Mouse (Mus musculus) brain, embryonic 18.5 days (tissue): ENCODE data around the gene Wdr17.
"Not testable (repeated sequence)": the region's sequence is repeated elsewhere in the genome, so short reads cannot be mapped to it uniquely, and the experiment has no call there.

Experiments
- DNase-seq: peaks from one replicate; pipeline ENCODE4 v3.0.0-alpha.2; 2012; ENCODE audit warnings: low read depth, low spot score

The Wdr17 gene

DNA sequence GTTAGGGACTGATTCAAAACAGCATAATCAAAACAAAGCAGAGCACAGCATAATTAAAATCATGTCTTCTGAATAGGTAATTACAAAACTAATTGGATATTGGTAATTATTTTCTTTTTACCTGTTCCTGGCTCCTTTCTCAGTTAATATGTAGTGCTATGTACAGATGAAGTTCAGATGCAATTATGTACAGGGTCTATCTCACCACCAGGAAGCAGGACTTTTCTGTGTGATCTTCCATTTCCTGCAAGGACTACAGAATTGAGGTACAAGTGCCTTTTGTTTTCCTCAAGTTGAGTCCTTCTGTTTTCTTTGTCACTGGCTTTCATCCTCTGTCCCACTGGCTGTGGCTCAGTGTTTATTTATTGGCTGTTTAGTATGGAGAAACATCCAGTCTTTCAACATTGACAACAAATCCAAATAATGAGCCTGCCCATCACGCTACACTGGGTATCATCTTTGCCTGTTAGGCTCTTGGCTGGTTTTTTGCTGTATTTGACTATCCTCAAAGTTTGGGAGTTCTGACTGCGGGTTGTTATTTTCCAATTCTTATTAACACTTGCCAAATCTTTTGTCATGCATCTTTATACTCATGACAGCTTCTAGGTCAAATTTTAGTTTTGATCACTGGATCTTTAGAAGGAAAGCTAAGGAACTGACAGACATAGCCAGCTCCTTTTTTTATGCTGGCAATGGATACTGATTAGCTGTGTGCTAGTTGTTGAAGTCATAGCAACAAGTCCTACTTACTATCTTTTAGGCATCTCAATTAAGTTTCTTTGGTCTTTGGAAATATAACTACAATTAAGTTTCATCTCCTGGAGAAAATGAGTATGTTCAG, 94.9 kb downstream of the Wdr17 start:
- no peak for DNase-seq

DNA sequence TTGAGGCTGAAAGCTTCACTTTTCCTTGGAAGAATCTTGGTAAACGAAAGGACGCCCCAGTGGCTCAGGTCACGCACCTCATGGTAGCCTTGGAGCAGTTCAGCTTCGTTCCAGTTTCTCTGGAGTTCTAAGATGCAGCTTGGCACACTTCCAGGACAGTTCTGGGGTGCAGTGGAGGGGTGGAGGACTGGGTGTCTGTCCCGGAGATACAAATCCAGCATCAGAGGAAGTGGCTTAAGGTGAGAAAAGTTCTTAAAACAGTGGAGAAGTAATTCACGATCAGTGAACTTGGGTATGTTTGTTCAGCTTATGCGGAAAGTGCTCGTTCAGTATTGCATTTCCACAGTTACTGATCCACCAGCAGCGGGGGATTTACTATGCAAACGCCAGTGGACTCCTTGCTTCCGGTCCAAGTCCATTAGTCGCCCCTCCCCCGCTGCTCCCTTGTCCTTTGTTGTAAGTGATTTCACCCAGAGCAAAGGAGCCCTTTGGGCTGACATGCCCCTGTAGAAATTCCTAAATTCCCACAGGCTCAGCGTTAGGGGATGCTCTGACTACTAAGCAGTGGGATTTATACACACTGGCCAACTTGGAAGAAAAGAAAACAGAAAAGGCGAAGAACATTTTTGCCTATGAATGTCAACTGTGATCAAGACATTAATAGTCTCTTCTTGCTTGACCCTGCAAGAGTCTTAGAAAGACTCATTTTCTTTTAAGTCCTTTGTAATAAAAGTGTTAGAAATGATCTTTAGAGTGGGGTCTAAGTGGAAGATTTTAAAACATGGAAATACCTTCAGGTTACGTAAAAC, 106.6 kb downstream of the Wdr17 start:
- DNase-seq, result peak; percentile 54

DNA sequence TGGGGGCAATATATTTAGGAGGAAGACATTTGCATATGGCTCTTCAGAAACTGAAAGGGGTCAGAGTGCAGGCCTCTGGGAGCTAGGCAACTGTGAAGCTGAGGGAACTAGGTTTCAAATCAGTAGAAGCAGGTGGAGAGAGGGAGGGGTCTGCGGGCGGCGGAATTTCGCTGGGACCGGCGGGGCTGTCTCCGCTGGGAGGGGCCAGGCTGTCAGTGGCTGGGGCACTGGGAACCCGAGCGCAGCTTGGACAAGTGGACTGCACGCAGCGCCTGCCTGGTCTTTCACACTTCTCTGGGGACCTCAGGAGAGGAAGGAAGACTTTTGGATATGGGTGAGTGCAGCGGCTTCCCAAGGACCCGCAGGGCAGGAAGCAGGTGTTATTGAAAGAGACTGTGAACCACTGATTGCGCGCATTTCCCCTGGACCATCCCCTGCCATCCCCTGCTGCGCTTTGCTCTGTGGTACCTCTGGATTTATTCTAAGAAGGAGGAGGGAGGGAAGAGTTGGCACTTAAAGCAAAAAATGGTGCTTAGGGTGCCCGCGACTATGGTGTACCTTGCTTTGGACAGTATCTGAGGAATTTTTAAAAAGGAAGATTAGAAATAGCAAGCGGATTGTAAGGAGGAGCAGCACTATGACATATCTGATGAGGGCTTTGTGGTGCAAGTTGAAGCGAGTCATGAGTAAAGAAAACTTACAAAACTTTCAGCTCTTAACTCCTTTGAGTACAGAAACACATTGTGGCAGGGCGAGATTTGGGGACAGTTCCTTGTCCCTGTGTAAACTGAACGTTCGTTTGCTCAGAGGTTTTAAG, 107.5 kb downstream of the Wdr17 start:
- no peak for DNase-seq

DNA sequence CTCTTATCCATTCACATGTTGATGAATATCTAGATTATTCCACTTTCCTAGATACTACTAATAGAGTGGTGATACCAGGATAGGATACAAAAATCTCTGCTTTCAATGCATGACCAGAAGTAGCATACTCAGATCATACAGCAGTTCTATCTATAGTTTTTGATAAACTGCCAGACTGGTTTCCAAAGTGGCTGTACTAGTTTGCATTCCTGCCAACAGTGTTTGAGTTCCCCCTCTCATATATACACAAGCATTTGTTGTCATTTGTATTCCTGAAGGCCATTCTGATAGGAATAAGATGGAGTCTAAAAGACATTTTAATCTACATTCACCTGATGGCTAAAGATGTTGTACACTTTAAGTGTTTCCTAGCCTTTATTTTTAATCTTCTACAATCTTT, 110.0 kb downstream of the Wdr17 start:
- DNase-seq, result no peak

DNA sequence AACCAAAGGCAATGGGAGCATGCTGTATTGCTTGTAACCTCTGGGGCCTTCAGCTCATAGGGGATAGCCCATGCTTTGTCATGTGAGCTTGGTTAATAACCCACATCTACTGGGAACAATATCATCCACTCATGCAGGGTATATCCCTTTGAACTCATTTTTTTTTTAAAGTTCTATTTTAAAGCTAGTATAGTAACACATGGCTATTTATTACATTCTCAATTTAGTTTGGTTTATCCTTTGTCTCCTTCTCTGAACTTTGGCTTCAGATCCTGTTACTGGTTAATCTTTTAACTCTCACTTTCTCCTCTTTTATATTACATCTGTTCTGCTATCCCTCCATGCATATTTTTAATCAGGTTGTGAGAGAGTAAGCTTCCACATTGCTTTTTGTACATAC, 110.7 kb downstream of the Wdr17 start:
- DNase-seq, result no peak

DNA sequence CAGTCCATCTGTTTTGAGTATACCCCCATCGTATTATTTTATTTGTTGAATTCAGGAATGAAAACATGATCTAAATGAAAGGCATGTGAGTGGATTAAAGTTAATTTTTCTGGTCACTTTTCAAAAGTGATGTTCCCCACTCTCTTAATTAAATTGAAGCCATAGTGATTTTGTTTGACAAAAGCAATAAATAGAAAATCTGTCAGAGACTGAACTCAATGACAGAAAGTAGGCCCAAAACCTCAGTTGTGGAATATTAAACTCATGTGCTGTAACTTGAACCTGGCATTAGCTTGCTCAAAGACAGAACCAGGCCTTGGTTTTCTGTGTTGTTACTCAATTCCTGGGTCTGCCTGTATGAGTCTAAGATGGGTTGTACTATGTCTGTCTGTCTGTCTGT, 129.3 kb downstream of the Wdr17 start:
- no peak for DNase-seq

DNA sequence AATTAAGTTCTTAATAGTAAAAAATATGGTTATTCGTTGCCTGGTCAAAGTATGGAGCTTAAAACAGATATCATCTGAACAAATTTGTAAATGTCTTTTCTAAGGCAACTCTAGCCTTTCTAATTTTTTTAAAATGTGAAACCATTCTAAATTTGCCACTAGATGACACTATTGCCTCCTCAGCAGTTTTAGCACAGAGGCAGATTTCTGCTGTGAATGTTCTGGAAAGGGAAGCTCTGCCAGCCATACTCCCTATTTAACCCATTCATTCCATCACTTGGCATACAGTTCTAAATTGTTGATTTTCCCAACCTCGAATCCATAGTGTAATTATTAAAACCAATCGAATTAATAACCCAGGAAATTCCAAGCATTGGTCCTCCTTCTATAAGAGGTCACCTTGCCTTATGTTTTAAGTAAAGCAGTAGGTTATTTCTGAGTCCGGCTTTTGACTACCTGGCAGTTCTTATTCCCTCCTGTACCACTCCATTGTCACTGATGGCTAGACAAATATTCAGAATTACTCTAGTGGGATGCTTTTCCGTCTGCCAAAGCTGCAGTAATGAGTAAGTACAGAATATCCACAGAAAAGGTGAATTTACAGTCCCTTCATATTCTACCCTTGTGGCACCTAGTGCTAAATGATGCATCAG, 150.2 kb downstream of the Wdr17 start:
- peak; percentile 57 for DNase-seq

DNA sequence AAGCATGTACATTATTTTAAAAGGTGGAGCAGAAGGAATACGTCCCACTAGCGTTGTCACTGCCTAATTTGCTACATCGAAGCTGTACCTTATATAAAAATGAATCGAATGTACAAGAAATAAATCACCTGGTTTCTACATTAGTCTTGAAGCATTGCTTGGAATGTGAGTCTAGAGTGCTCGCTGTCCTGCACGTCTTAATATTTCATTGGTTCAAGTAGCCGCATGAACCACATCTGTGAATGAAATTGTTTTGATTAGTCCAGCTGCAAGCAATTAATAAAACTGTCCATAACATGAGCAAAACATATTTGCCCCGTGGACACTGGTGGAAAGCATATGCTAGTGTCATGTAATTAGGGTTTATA, 162.3 kb downstream of the Wdr17 start:
- no peak for DNase-seq

DNA sequence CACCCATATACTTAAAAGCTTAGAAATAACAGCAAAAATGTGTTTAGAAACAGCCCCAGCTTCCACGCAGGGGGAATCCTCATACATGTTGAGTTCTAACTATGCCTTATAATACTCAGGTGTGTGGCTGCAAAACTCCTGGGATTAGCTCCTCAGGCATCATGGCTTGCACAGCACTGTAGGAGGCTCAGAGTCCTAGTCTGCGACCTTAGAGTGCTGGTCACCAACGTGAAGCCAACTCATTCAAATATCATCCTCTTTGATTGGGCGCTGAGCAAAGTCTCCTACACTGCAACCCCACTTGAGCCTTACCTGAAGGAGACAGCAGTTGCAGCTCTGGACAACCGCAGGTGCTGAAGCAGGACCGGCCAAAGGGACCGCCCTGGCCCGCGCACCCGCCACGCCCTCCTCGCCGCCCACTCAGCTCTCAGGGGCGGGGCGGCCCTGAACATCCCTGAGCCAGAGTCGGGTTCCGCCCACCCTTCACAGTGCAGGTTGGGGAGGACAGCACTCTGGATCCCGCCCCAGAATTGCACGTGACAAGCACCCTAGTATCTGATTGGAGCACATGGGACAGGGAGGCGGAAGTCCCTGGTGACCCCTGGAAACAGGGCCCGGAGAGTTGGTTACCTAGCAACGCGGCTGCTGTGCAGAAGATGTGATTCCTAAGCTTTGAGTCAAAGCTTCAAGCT, 162.9 kb downstream of the Wdr17 start:
- DNase-seq, result peak; percentile 92

DNA sequence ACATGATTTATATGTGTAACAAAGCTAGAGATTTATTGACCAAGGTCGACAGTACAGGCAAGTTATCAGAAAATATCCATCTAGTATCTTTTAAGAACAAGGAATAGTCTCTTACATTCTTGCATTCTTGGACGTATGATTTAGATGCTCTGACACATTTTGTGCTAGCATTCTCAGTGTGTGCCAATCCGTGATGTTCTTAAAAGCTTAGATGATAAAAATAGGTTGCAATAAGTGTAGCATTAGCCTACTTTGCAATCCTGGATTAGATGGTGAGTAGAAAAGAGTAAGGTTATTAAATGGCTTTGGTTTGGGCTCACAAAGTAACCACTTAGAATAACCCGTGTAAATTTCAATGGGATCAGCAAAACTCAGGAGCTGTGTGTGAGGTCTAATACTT, 168.5 kb downstream of the Wdr17 start:
- no peak for DNase-seq

DNA sequence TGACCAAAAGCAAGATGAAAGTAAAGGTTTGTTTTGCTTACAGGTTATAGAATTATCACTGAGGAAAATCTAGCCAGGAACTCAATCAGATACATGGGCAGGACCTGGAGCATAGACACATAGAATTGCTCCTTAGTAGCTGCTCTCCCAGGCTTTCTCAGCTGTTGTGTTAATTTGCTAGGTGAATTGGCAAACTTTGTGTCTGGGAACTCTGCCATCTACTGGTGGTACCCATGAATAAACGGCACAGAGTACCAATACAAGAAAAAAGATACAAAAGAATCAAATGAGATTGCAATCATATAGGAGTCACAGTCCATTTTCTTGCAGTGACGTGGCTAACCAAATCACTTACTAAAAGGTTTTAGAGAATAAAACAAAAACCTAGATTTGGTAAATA, 181.2 kb downstream of the Wdr17 start:
- DNase-seq, result no peak

DNA sequence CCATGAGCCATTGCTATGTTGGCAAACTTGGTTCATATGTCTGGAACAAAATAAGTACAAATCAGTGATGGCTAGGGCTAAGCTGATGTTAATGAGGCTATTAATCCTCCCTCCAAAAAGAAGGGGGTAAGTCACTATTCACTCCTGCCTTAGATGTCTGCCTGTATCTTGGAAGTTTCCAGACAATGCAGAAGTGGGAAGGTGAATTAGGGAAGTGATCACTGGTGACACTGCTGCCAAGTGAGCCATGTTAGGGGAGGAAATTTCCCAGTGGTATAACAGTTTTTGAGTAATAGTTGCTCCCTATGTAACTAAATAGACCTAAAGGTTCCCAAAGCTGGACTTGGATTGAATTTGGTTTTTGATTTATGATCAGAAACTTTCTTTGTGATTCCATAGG, 215.2 kb downstream of the Wdr17 start:
- DNase-seq, result no peak

DNA sequence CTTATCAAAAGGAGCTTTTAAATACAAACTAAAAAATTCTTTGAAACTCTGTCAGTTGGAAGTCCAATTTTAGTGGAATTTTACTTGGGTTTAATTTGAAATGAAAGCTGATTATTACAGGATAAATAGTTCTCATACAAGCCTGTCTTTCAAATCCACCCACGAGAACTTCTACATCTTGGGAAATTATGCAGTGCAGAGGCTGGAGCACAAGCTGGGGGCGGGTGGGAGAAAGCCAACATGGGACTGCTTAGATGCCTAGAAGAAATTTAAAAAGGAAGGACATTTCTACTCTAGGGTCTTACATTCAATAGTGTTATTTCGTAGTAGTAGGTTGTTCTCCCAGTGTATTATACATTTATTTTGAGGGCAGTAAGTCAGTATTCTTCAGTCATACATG, 219.2 kb downstream of the Wdr17 start:
- no peak for DNase-seq

DNA sequence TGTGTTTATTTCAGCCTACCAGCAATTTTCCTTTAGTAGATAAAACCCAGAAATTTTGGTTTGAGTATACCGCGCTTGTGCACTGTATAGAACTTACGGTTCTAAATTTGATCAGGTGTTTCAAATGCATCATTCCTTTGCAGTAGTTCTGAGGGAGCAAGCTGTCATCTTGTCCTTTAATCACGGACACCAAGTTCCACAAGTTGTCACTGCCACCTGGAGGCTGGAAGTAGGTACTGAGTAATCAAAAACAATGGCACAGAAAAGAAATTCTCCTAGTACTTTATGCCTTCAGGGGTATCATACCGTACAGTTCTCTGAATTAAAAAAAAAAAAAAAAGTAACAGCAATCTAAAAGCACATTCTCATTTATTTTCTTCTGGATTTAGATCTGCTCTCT, 226.3 kb downstream of the Wdr17 start:
- DNase-seq, result peak; percentile 36

DNA sequence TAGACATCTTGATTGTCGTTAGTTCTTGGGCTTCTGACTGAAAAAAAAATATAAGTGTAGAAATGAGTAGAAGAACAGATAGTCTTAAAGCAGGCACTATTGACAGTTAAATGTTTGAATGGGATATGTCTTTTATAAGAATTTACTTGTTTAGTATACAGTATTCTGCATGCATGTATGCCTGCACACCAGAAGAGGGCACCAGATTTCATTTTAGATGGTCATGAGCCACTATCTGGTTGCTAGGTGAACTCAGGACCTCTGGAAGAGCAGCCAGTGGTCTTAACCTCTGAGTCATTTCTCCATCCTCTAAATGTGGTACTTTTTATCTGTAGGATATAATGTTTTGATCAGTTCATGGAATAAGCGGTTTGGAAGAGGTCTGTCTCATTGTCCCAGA, 227.3 kb downstream of the Wdr17 start:
- no peak for DNase-seq

DNA sequence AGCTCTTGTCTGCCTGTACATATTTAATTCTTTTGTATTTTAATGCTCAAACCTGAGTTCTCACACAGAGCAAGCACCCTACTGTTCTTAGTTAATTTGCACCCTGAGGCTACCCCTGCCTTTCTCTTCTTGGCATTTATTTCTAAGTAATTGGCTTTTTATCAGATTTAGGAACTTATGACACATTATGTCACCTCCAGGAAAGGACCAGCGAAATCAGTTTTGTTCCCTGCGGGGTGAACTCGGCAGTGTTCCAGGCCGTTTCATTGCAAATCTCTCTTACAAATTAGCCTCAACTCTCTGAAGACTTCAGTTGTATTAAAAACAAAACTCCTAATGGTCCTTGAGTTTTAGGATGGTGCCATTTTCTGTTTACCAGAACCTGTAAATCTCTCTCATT, 248.3 kb downstream of the Wdr17 start:
- DNase-seq, result no peak

DNA sequence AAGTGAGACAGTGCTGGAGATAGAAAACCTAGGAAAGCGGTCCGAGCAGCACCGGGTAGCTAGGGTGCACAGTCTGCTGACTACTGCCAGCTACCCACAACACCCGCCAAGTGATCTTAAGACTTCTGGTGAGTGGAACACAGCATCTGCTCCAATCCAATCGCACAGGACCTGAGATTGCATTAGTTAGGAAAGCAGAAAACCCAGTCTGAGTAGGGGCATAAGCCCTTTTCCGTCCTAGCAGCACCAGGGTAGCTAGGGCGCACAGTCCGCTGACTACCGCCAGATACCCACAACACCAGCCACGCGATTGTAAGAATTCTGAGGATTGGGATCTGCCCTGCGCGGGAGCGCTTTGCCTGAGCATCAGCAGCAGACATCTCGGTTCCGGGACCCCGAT, 270.3 kb downstream of the Wdr17 start:
- DNase-seq, result not testable (repeated sequence)

DNA sequence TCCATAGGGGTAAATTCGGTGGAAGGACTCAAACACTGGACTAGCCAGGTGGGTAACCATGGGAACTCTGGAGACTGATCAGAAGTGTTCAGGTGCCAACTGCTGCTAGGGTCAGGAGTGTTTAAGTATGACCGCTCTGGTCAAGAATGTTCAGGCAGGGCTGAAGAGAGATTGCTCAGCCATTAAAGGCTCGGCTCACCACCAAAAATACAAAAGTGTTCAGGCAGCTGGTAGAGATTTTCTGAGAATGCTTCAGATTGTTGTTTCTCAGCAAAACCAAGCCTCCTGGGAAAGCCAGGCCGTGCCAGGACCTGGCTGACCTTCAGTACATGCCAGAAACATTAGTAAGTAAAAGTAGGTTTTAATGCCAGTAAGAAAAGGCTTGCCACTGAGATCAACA, 276.7 kb downstream of the Wdr17 start:
- no peak for DNase-seq

DNA sequence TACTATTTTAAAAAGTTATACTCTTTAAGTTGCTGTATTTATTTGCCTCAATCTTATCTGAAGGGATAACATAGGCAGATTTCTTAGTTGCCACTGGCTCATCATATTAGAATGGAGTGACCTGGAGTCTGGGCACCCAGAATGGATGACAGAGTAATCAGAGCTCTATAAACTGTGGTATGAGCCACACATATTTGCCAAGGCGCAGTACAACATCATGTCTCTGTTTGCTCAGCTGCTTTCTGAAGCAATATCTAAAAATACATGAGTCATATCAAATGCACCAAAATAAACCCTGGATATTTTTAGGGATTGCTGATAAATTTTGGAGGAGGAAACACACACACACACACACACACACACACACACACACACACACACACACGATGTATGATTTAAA, 277.6 kb downstream of the Wdr17 start:
- no peak for DNase-seq

DNA sequence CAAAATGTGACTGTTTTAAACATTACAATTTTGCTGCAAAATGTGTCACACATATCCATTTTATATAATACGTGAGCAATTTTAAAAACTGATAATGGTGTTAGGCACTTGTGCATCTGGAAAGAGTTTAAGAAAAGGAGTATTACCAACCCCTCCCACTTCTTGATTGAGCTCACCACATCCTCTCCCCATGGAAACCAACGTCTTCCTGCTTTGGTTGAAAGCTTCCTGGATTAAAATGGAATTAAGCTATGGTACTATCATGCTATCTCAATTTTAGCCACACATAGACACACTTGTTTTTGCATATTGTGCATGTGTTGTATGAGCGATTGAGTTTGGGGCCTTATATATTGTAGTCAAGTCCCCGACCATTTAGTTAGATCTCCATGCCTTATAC, 283.5 kb downstream of the Wdr17 start:
- DNase-seq, result no peak

DNA sequence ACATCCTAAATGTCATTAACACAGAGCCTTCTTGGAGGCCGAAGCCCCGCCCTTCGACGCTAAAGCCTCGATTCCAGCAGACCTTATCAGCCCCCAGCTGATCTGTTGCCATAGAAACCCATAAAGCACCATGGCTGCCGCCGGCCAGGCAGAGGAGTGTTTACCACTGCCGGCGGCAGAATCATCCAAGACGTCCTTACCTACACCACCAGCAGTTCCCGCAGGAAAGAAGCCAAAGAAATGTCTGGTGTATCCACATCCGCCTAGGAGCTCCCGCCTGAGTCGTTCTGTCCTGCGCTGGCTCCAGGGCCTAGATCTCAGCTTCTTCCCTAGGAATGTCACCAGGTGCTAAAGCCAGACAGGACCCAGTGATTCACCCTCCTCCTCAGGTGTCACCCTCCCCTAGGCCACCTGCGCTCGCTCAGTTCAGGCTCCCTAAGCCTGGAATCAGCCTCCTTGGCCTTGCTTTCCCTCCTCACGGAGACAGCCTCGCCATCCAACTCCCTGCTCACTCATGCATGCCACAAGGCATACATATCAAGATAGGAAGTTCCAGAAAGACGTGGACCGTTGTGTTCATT, 286.2 kb downstream of the Wdr17 start, which contains the start of gene Spata4:
Spata4 (plus strand) TSS at position 111 of the 581 bp plus-strand sequence.
- DNase-seq, result no peak
